In the genomic region with DNA sequence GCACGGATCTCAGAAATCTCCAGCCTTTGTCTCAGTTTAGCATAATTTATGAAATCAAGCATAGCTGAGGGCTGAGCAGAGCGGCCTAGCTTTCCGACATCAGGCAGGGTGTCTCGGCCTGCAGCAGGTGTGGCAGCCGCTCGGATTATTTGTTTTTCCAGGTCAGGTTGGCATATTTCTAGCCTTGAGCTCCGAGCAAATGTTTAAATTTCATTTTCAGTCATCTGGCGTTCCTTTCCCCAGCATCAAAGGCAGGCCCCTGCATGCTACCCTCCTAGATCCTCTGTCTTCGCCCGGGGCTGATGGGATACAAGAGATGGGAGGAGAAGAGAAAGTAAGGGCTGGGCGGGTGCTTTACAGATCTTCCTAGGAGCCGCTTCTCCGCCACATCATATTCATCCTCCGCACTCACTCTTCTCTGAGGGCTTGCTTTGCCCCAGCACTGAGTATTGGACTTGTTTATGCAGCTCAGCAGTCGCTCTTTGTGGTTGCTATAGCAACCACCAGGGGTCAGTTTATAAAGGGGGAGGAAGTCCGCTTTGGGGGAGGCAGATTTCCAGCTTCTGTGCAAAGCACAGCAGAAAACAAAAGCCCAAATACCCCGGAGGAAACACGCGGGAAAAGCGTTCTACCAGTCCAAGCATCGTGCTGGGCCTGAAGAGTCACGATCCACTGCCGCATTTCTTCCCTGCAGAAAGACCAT, we compare ENCODE assay signal across 8 mouse cellular contexts.
A peak's percentile ranks its signal among the peaks of the same experiment; 100 is the strongest.
DNase-seq lines count a peak whose midpoint lies in the region; ATAC-seq and TF ChIP-seq lines count a peak whose summit lies in the region.

No protein-coding gene starts in this region.

- H3K36me3 ChIP-seq in heart, adult 2 months (ENCODE audit: control insufficient read depth, insufficient read depth, low read length): no peaks in the 10 kb centered on the region
- H3K36me3 ChIP-seq in limb, embryonic 10.5 days: no peaks in the 10 kb centered on the region
- no peaks in the 10 kb centered on the region for H3K36me3 ChIP-seq in midbrain, embryonic 12.5 days

- TF ChIP-seq POLR2A in heart, adult 2 months (IDR thresholded peaks at IDR 0.05; ENCODE audit: insufficient read depth, low read depth, low read length): peak; percentile 57; the same call in 1 of the 2 replicates

- no peaks in the 10 kb centered on the region for H3K9me3 ChIP-seq in limb, embryonic 10.5 days (replicated peaks)
- no peaks in the 10 kb centered on the region for H3K9me3 ChIP-seq in midbrain, embryonic 12.5 days

- intact Hi-C loops in heart, adult 2 months (cut with DNase I): loop anchor here (2.0 to 5.0 kb wide), 2 partner anchors 23 to 37 kb away; no protein-coding TSS in a partner anchor

- H3K4me3 ChIP-seq in heart, adult 2 months: peak overlapping the region; percentile 26; the same call in 1 of the 2 replicates
- peak overlapping the region; percentile 39 for H3K4me3 ChIP-seq in limb, embryonic 10.5 days
- peak overlapping the region; percentile 17; the same call in 1 of the 2 replicates for H3K4me3 ChIP-seq in midbrain, embryonic 12.5 days

- peak; percentile 67 for ATAC-seq in midbrain, embryonic 12.5 days (ENCODE audit: low FRiP score, low read depth)

- peaks cover 17% of the 10 kb centered on the region for H3K4me1 ChIP-seq in heart, adult 2 months (ENCODE audit: control insufficient read depth, insufficient read depth, low read length)
- peaks cover 34% of the 10 kb centered on the region for H3K4me1 ChIP-seq in limb, embryonic 10.5 days
- H3K4me1 ChIP-seq in midbrain, embryonic 12.5 days: peaks cover 33% of the 10 kb centered on the region

- H3K79me2 ChIP-seq in heart, adult 2 months (replicated peaks; ENCODE audit: control insufficient read depth, insufficient read depth, low read length): no peaks in the 10 kb centered on the region

- H3K4me2 ChIP-seq in midbrain, embryonic 12.5 days (replicated peaks): peak overlapping the region; percentile 46

- H3K27me3 ChIP-seq in heart, adult 2 months (ENCODE audit: control insufficient read depth, insufficient read depth, low read length): no peaks in the 10 kb centered on the region
- no peaks in the 10 kb centered on the region for H3K27me3 ChIP-seq in limb, embryonic 10.5 days (ENCODE audit: low read depth, poor library complexity, severe bottlenecking)
- H3K27me3 ChIP-seq in midbrain, embryonic 12.5 days: peaks cover 54% of the 10 kb centered on the region

- peak; percentile 38 to 61 for DNase-seq in adrenal gland, postnatal 36 days
- DNase-seq in embryo, embryonic 10.5 days (ENCODE audit: low spot score): peak; percentile 89
- DNase-seq in heart, adult 2 months: peak; percentile 68 to 79
- peak; percentile 68 for DNase-seq in kidney, adult 18-20 months
- peak; percentile 70 for DNase-seq in limb, embryonic 10.5 days (ENCODE audit: low spot score)
- DNase-seq in telencephalon, adult 2 months (ENCODE audit: low read depth, low spot score): peak; percentile 44
- DNase-seq in spleen, adult 12 weeks (ENCODE audit: low spot score): no peak

- WGBS in heart, adult 2 months: 34% methylated on average over 23 of the region's 23 CpGs
- 12% methylated on average over 23 of the region's 23 CpGs for WGBS in limb, embryonic 10.5 days
- WGBS in midbrain, embryonic 12.5 days: 4% methylated on average over 23 of the region's 23 CpGs

- 0 out of 2 replicates have a peak, but pooled peaks have one; percentile 8 for TF ChIP-seq CTCF in heart, adult 2 months (IDR thresholded peaks at IDR 0.05)

- H3K27ac ChIP-seq in heart, adult 2 months: peak overlapping the region; percentile 96
- peak overlapping the region; percentile 86 for H3K27ac ChIP-seq in limb, embryonic 10.5 days
- H3K27ac ChIP-seq in midbrain, embryonic 12.5 days (replicated peaks): peak overlapping the region; percentile 88

- peak; percentile 71; the same call in 1 of the 2 replicates for TF ChIP-seq EP300 in heart, adult 2 months (IDR thresholded peaks at IDR 0.05; ENCODE audit: insufficient read depth, low read depth, low read length)

- H3K9ac ChIP-seq in heart, adult 2 months (ENCODE audit: low read depth, low read length): 0 out of 2 replicates have a peak overlapping the region, but pooled peaks have one; percentile 10
- H3K9ac ChIP-seq in midbrain, embryonic 12.5 days (replicated peaks): peak overlapping the region; percentile 49
